ENCODE assay signal across 12 mouse cellular contexts in the genomic region with DNA sequence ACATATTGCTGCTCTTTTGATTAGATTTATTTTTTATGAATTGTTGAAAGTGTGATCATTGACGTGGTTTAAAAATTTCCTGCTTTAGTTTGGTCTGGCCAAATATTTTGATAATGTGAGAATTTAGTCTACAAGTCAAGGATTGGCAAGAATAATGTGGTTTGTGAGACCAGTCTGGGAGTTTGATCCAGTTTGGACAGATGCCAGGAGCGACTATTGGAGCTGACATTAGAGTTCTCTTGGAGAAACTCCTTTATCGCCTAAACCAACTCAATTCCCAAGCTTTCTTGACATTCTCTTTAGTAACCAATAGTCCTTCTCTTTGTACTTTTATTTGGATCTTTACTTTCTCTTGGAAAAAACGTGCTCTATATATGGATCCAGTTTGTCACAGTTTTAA.
A peak's percentile ranks its signal among the peaks of the same experiment; 100 is the strongest.
DNase-seq lines count a peak whose midpoint lies in the region; ATAC-seq lines count a peak whose summit lies in the region.
"Had no signal": no experiment of that assay in that cellular context is flagged by ENCODE, and none has a peak within 500 bp of the region (broad histone marks: within the 10 kb centered on the region; RNA-seq: fewer than 3 reads in every experiment).

No protein-coding gene starts in this region.

- 68% methylated on average over 4 of the region's 4 CpGs for WGBS in heart, embryonic 11.5 days (ENCODE audit: insufficient replicate concordance)
- 82% methylated on average over 4 of the region's 4 CpGs for WGBS in forebrain, embryonic 12.5 days

- no peak overlapping the region for H3K4me2 ChIP-seq in heart, embryonic 11.5 days
- no peak overlapping the region for H3K4me2 ChIP-seq in forebrain, embryonic 12.5 days
- H3K4me2 ChIP-seq: hindbrain, embryonic 15.5 days; limb, embryonic 13.5 days had no signal

- no peak overlapping the region for H3K27ac ChIP-seq in heart, embryonic 11.5 days (ENCODE audit: low read depth, low read length)
- no peak overlapping the region for H3K27ac ChIP-seq in forebrain, embryonic 12.5 days
- H3K27ac ChIP-seq: hindbrain, embryonic 15.5 days; limb, embryonic 13.5 days had no signal

- peak; percentile 91 for DNase-seq in heart, adult 11 months
- peak; percentile 19 for DNase-seq in ovary, adult 18-20 months (ENCODE audit: low spot score)
- no peak for DNase-seq in ovary, postnatal 14 days (ENCODE audit: low spot score)
- peak; percentile 49 for DNase-seq in heart, postnatal 4 days
- peak; percentile 41 for DNase-seq in skeletal muscle tissue, adult 2 months (ENCODE audit: low read depth, low spot score)
- DNase-seq: right cerebral cortex, adult 18-20 months; thymus, postnatal 14 days had no signal

- no peaks in the 10 kb centered on the region for H3K36me3 ChIP-seq in heart, embryonic 11.5 days (ENCODE audit: control insufficient read depth, insufficient read depth, low read length)
- H3K36me3 ChIP-seq in forebrain, embryonic 12.5 days (replicated peaks), result no peaks in the 10 kb centered on the region
- H3K36me3 ChIP-seq: hindbrain, embryonic 15.5 days; limb, embryonic 13.5 days had no signal

- H3K4me3 ChIP-seq in heart, embryonic 11.5 days (ENCODE audit: low read depth, low read length), result no peak overlapping the region
- no peak overlapping the region for H3K4me3 ChIP-seq in forebrain, embryonic 12.5 days (replicated peaks)
- H3K4me3 ChIP-seq: hindbrain, embryonic 15.5 days; limb, embryonic 13.5 days had no signal

- no peaks in the 10 kb centered on the region for H3K4me1 ChIP-seq in heart, embryonic 11.5 days (ENCODE audit: control insufficient read depth, insufficient read depth, low read length)
- H3K4me1 ChIP-seq in forebrain, embryonic 12.5 days, result no peaks in the 10 kb centered on the region
- H3K4me1 ChIP-seq: hindbrain, embryonic 15.5 days; limb, embryonic 13.5 days had no signal

- ATAC-seq in heart, embryonic 11.5 days (replicated peaks; ENCODE audit: insufficient number of reproducible peaks, low FRiP score, low TSS enrichment), result no peak
- no peak for ATAC-seq in forebrain, embryonic 12.5 days (ENCODE audit: low FRiP score)
- ATAC-seq: CD4-positive, CD25-positive, alpha-beta regulatory T cell, adult 4 months had no signal

- no peak overlapping the region for H3K9ac ChIP-seq in heart, embryonic 11.5 days (ENCODE audit: low read depth, low read length)
- H3K9ac ChIP-seq in forebrain, embryonic 12.5 days, result no peak overlapping the region
- H3K9ac ChIP-seq: hindbrain, embryonic 15.5 days; limb, embryonic 13.5 days had no signal

- no peaks in the 10 kb centered on the region for H3K27me3 ChIP-seq in heart, embryonic 11.5 days (ENCODE audit: control insufficient read depth, insufficient read depth, low read length)
- H3K27me3 ChIP-seq in forebrain, embryonic 12.5 days, result no peaks in the 10 kb centered on the region
- H3K27me3 ChIP-seq: hindbrain, embryonic 15.5 days; limb, embryonic 13.5 days had no signal

- H3K9me3 ChIP-seq in heart, embryonic 11.5 days (replicated peaks; ENCODE audit: control insufficient read depth, low read length), result no peaks in the 10 kb centered on the region
- H3K9me3 ChIP-seq in forebrain, embryonic 12.5 days, result no peaks in the 10 kb centered on the region
- H3K9me3 ChIP-seq: hindbrain, embryonic 15.5 days; limb, embryonic 13.5 days had no signal
